Mouse (Mus musculus): ENCODE data around the gene E330014E10Rik. TPM values are rescaled to one million over a fixed set of nuclear protein-coding genes. Genes with fewer than 3 reads are reported as not detected.

The E330014E10Rik gene
- not detected in 2 replicates for polyA plus RNA-seq (2012; rRNA removed)

DNA sequence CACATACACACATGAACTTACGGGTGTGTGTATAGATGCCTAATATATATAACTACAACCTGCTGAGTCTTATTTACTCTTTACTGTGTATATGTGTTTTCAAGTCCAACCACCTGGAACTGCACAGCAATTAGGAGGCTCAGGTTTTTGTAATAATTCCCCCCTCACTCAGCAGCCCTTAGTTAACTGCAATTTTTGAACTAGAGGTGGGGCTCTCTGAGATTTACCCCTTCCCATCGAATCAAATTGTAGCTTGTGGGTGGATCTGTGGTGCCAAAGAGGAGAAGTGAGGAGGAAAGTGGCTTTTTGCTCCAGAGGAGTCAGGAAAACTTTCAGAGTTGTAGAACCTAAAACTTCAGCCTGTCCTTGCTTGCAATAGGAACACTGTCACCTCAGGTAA is at the start of gene E330014E10Rik:
Gene E330014E10Rik, plus strand, starts transcription at position 301 of the 400 bp plus-strand sequence.

DNA sequence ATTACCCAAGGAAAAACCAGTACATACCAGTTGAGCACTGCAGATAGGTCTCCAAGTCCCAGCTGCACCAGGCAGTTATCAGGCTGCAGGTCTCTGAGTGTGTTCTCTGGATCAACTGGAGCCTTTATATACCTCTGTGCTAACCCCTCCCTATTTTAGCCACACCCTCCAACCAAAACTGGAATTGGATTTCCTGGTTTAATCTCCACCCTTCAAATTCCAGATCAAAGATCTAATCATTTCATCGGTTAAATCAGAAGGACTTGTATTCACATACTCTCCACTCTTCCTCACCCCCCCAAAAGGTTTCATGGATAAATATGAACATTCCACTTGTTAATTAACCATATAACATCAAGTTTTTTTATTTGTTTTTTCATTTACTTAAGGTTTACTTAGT is 39.7 kb upstream of the E330014E10Rik start, which contains the start of gene Gm7978:
Gene Gm7978, minus strand, starts transcription at position 101 of the 400 bp plus-strand sequence.

DNA sequence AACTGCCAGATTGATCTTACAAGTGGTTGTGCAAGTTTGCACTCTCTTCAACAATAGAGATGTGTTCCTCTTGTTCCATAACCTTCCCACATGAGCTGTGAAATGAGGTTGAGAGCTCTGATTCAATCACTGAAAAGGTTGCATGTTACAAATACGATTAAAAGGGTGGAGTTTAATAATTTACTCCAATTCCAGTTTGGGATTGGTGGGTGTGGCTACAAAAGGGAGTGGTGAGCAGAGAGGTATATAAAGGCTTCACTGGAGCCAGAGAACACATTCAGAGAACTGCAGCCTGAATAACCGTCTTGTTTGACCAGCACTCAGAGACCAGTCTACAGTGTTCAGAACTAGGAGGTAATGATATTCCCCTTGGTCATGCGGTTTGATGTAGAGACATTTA is 34.1 kb upstream of the E330014E10Rik start, which contains the start of gene Gm7982:
Gene Gm7982, plus strand, starts transcription at position 301 of the 400 bp plus-strand sequence.

Other genes with a start within 250 kb of the E330014E10Rik start
- not detected in 2 replicates for gene Gm7971, start 181.1 kb upstream of the E330014E10Rik start, polyA plus RNA-seq (2012; rRNA removed)
- not detected in 2 replicates for gene Gm7978, start 39.8 kb upstream of the E330014E10Rik start, polyA plus RNA-seq (2012; rRNA removed)
- gene Gm7982, start 34.0 kb upstream of the E330014E10Rik start, polyA plus RNA-seq (2012; rRNA removed): not detected in 2 replicates
- 0.17 and 1.0 TPM in 2 replicates for gene Cxcl13, start 181.0 kb downstream of the E330014E10Rik start, polyA plus RNA-seq (2012; rRNA removed)